Mouse (Mus musculus): Measurements from ENCODE around the gene Sult2b1.

The Sult2b1 gene

DNA sequence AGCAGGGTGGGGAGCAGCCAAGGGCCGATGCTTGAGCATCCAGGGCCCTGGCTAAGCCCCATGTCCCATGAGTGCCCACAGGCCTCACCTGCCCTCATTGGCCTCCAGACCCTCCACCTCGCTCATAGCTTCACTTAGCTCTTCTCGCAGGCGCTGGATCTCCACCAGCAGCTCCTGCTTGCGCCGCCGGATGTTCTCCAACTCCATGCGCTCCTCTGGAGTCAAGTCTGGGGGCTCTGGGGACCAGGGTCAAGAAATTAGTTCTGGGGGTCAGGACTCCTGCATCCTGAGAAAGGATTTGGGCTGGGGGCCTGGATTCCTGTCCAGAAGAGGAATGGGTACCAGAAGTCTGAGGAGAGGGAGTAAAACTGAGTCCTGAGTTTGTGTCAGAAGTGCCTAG lies 28.5 kb upstream of the Sult2b1 start:
- no peak for TF ChIP-seq GATA4 (IDR thresholded peaks at IDR 0.05; ENCODE audit: insufficient replicate concordance, low read length)

DNA sequence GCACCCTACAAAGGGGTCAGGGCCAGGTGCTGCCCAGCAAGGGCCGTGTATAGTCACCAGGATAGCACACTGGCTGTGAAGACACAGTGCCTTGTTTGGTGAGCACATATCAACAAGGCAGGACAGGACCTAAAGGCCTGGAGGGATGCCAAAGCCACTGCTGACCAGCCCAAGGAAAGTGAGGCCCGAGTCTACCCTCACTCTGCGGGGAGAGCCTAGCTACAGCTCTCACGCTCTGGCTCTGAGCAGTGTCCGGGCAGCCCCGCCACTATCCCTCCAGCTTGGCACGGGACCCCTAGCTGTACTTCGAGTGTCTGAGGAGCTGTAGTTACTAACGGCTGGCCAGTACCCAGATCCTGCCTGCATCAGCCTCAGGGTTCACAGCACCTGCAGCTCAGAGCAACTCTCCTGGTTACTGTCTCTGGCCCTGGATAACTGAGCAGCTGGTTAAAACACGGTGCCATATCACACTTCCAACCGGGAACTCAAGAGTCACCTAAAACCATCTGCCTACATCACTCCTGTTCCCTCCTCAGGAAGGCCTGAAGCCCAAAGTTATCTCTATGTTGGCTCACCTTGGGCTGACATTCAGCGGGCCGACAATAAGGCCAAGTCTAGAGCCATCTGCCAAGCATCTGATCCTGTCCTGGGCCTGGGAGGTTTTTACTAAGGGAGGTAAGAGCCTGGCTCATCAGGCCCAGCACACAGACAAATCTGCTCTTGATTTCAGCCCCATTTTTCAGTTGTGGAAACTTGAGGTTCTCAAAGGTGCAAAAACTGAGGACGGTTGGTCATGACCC lies 25.0 kb upstream of the Sult2b1 start:
- no peak for TF ChIP-seq GATA4 (IDR thresholded peaks at IDR 0.05; ENCODE audit: insufficient replicate concordance, low read length)

DNA sequence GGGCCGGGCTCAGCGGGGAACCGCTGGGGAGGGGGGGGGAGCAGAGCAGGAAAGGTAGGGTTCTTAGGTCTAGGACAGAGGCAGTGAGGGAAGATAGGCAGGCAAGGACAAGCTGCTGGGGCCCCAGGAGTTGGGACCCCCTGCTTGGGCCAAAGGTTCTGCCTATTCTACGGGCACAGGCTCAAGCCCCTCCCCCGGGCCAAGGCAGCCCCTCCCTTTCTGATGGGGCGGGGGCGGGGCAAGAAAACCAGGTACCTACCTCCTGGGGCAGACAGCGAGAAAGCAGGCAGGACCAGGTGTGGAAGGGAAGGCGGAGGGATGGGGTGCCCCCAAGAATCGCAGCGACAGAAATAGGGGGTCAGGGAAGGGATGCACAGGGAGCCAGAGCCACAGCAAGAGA lies 24.0 kb upstream of the Sult2b1 start:
- no peak for TF ChIP-seq GATA4 (IDR thresholded peaks at IDR 0.05; ENCODE audit: insufficient replicate concordance, low read length)

DNA sequence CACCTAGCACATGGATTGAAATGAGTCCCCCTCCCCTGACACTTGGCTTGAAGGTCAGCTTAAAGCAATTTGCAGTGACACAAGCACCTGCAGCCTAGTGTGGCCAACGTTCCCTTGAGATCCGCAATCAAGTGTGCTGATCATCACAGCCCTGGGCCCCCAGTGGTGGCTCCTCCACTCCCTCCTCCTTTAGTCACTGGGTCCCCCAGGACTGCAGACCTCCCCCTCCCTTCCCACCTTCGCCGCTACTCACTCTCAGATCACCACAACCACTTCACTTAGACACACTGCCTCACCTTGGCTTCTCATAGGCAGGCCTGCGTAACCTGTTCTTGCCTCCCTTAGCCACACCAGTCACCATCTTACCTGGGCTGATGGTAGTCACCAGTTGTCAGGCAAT lies 21.5 kb upstream of the Sult2b1 start:
- no peak for TF ChIP-seq GATA4 (IDR thresholded peaks at IDR 0.05; ENCODE audit: insufficient replicate concordance, low read length)

DNA sequence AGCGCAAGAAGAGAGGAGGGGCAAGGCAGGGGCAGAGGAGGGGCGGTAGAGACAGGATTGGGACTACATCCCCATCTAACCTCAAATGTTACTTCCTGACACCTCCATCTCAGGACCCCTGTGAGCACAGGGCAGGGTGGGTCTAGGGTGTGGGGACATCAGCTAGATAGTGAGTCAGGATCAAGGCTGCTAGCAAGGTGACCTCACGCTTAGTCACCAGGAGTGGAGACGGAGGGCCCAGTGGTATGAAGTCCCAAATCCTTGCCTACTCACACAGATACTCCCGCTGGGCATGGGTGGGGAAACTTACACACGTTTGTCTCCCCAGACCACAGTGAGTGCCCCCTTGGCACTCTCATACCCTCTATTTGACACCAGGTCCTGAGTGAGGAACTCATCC lies 18.1 kb upstream of the Sult2b1 start:
- TF ChIP-seq GATA4 (IDR thresholded peaks at IDR 0.05; ENCODE audit: insufficient replicate concordance, low read length): no peak

DNA sequence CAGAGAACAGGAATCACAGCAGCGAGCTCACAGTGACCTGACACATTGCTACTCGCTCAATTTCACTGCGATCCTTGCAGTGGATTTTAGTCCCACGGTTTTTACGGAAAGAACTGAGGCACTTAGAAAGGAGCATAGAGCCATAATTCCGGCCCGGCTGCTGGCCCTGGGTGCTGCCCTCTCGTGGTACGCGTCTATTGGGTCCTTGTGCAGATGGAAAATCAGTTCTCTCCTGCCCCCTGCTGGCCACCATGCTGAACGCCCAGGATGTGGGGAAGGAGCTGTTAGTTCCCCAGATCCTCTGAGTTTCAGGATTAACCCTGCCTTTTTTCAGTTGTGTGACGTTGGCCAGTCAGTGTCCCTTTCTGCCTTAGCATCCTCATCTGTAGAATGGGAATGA lies 16.9 kb upstream of the Sult2b1 start:
- TF ChIP-seq GATA4 (IDR thresholded peaks at IDR 0.05; ENCODE audit: insufficient replicate concordance, low read length): no peak

DNA sequence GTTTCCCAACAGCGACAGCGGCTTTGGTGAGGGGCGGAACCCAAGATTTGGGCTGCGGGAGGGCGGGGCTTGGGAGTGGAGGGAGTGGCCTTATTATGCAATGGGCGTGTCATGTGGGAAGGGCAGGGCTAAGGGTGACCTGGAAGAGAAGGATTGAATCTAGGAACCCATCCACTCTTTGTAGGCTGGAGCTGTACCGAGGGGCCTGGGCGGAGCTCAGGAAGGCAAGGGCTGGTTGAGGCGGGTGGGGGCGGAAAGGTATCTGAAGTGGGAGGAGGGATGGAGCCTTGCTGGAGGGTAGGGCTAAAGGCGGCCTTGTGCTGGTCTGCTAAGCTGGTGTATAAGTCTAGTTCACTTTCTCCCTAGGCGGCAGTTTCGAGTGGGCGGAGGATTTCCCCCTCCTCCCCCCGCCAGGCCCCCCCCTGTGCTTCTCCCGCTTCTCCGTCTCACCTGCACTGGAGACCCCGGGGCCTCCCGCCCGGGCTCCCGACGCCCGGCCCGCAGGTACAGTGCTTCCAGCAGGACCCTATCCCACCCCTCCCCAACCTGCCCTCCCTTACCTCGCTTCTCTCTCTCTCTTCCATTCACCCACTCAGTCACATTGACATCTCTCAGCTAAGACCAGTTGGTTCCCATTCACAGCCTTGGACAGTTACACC lies 16.2 kb upstream of the Sult2b1 start:
- TF ChIP-seq GATA4 (IDR thresholded peaks at IDR 0.05; ENCODE audit: insufficient replicate concordance, low read length): no peak

DNA sequence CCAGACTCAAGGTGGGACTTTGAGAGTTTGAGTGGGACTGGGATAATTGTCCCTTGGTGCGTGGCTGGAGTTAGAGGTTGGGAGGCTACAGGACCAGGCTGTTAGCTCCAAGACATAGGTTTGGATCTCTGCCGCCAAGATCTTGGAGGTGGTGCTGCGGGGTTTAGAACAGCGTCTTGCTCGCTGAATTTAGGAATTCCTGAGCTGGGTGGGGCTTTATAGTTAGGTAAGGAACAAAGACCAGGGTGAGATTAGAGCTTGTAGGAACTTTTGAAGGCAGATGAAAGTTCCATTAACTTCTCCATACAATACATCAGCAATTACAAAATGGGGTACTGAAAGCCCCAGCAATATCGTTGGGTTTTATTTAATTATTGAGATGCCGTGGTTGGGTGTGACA lies 15.5 kb upstream of the Sult2b1 start:
- no peak for TF ChIP-seq GATA4 (IDR thresholded peaks at IDR 0.05; ENCODE audit: insufficient replicate concordance, low read length)

DNA sequence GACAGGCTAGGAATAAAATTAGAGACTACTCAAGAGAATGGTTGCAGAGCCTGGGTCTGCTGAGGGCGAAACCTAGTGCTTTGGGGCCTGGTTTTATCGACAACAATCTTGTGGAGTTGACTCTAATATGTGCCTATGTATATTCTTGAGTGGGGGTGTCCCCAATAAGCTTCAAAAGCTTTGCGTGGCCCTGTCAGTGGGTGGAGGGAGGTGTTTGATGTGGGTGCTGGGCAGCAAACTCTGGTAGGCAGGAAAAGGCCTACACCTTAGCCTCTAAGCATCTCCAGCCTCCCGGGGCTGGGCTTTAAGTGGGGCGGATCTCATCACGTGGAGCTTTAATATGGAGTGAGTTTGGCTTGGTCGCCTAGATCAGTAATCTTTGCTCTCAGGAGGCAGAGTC lies 14.5 kb upstream of the Sult2b1 start:
- no peak for TF ChIP-seq GATA4 (IDR thresholded peaks at IDR 0.05; ENCODE audit: insufficient replicate concordance, low read length)

DNA sequence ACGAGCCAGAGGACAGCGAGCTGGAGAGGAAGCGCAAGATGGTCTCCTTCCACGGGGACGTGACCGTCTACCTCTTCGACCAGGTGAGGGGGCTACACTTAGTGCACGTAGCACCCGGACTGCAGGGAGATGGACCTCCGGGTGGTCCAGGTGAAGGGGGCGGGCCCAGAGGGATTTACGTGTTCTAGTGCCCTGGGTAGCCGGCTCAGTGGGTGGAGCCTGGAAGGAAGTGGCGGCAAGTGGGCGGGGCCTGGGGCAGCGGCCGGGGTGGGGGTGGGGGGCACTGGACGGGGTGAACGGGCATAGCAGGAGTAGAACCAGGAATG lies 14.0 kb upstream of the Sult2b1 start:
- no peak for TF ChIP-seq GATA4 (IDR thresholded peaks at IDR 0.05; ENCODE audit: insufficient replicate concordance, low read length)

DNA sequence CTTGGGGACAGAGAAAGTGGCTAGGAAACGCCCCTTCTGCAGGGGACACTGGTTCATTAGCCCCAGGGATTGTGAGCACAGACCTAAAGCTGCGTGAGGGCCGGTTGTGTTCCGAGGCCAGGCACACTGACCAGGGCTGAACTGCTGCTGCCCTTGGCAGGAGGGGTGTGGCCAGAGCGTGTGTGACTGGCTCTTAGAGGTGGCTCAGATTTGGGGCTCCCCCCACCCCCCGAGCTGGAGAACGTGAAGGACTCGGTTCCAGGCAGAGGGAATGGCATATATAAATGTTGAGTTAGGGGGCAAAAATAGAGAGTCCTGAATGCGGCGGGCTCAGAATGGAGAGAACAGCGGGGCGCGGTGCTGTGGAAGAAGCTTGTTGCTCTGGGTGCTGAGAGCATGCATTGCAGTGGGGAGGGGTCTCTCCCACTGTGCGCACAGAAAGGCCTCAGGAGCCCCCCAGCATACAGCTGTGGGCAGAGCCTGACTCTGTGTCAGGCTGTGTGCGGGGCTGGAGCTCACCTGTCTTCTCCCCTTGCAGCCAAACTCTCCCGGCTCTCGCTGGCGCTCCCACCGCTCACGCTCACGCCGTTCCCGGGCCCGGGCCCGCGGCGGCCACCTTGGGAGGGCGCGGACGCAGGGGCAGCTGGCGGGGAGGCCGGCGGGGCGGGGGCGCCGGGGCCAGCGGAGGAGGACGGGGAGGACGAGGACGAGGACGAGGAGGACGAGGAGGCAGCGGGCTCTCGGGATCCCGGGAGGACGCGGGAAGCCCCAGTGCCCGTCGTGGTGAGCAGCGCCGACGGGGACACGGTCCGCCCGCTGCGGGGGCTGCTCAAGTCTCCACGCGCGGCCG lies 13.4 kb upstream of the Sult2b1 start:
- no peak for TF ChIP-seq GATA4 (IDR thresholded peaks at IDR 0.05; ENCODE audit: insufficient replicate concordance, low read length)

DNA sequence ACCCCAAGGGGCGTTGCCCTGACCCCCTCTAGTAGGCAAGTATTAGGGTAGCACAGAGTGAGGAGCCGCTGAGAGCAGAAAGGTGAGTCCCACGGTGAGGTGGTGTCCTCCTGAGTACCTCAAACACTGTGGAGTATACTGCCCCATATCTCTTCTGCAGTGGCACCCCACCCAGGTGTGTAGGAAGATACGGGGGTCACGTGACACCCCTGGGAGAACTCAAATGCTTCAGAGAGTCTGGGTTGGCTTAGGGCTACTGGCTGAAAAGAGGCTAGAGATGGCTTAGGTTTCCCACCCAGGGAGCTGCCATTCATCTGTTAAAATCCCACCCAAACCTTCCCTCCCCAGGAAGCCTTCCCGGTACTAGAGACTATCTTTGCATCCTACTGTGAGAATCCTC lies 12.5 kb upstream of the Sult2b1 start:
- TF ChIP-seq GATA4 (IDR thresholded peaks at IDR 0.05; ENCODE audit: insufficient replicate concordance, low read length): no peak

DNA sequence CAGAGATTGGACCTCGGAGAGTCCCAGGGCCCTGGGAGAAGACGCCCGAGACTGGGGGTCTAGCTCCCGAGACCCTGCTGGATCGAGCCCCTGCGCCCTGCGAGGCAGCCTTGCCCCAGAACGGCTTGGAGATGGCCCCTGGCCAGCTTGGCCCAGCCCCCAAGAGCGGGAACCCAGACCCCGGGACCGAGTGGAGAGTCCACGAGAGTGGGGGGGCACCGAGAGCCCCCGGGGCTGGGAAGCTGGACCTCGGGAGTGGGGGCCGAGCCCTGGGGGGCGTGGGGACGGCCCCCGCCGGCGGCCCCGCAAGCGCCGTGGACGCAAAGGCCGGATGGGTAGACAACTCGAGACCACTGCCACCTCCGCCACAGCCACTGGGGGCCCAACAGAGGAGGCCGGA lies 10.5 kb upstream of the Sult2b1 start:
- no peak for TF ChIP-seq GATA4 (IDR thresholded peaks at IDR 0.05; ENCODE audit: insufficient replicate concordance, low read length)

DNA sequence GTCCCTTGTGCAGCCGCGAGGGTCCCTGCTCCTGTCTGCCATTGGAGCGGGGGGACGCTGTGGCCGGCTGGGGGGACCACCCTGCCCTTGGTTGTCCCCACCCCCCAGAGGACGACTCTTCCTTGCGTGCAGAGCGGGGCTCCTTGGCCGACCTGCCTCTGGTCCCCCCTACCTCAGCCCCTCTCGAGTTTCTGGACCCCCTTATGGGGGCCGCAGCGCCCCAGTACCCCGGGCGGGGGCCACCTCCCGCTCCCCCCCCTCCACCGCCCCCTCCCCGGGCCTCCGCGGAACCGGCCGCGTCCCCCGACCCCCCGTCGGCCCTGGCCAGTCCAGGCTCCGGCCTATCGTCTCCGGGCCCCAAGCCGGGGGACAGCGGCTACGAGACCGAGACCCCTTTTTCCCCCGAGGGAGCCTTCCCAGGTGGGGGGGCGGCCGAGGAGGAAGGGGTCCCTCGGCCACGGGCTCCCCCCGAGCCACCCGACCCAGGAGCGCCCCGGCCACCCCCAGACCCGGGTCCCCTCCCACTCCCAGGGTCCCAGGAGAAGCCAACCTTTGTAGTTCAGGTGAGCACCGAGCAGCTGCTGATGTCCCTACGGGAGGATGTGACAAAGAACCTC lies 9.6 kb upstream of the Sult2b1 start:
- TF ChIP-seq GATA4 (IDR thresholded peaks at IDR 0.05; ENCODE audit: insufficient replicate concordance, low read length): no peak

DNA sequence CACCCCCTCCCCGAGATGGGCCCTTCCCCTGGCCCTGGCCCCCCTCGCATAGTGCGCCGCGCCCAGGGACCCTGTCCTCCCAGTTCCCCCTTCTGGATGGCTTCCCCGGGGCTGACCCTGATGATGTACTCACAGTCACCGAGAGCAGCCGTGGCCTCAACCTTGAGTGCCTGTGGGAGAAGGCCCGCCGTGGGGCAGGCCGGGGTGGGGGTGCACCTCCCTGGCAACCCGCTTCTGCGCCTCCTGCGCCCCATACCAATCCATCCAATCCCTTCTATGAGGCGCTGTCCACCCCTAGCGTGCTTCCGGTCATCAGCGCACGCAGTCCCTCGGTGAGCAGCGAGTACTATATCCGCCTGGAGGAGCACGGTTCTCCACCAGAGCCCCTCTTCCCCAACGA lies 8.8 kb upstream of the Sult2b1 start:
- TF ChIP-seq GATA4 (IDR thresholded peaks at IDR 0.05; ENCODE audit: insufficient replicate concordance, low read length): no peak
